Mouse (Mus musculus): ENCODE data around the gene Gid4. TPM values are rescaled to one million over a fixed set of nuclear protein-coding genes. Genes with fewer than 3 reads are reported as not detected.

The Gid4 gene
- polyA plus RNA-seq, 1 experiment from 2014 or later: 23.6 TPM

DNA sequence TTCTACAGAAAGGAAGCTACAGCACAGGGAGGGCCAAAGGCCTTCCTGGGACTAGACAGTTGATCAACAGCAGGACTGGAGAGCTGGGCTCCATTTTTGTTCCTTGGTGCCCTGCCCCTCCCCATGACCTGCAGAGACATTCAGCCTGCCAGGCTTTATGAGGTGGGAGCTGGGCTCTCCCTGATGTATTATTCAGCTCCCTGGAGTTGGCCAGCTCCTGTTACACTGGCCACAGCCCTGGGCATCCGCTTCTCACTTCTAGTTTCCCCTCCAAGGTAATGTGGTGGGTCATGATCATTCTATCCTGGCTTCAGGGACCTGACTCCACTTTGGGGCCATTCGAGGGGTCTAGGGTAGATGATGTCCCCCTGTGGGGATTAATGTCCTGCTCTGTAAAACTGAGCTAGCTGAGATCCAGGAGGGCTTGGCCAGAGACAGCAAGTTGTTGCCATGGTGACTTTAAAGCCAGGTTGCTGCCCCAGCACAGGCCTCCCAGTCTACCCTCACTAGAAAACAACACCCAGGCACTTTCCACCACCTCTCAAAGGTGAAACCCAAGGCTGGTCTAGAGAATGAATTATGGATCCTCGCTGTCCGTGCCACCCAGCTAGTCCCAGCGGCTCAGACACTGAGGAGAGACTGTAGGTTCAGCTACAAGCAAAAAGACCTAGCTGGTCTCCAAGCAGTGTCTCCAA is 58.9 kb downstream of the Gid4 start:
- no peak overlapping the region for H3K9ac ChIP-seq
- H3K4me2 ChIP-seq: no peak overlapping the region
- H3K27ac ChIP-seq: no peak overlapping the region
- no peaks in the 10 kb centered on the region for H3K4me1 ChIP-seq
- H3K36me3 ChIP-seq (replicated peaks): no peaks in the 10 kb centered on the region
- no peak overlapping the region for H3K4me3 ChIP-seq
- no peaks in the 10 kb centered on the region for H3K27me3 ChIP-seq (replicated peaks)
- H3K9me3 ChIP-seq: no peaks in the 10 kb centered on the region
- 93% methylated on average over 5 of the region's 5 CpGs for WGBS
- no peak for ATAC-seq (replicated peaks)

DNA sequence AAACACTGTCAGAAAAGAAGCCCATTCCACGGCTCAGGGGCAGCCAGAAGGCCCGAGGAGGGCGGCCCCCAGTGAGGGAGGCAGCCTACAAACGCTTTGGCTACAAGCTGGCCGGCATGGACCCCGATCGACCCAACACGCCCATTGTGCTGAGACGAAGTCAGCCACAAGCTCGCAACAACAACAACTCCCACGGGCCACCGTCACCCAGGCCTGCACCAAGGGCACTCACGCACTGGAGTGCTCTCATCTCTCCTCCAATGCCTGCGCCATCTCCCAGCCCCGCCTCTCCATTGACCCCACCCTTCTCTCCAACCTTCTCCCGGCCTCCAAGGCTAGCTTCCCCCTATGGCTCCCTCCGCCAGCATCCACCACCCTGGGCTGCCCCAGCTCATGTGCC is 61.2 kb downstream of the Gid4 start:
- Histone ChIP-seq H3K4me2 (no peak overlapping the region), H3K4me3 (no peak overlapping the region)

DNA sequence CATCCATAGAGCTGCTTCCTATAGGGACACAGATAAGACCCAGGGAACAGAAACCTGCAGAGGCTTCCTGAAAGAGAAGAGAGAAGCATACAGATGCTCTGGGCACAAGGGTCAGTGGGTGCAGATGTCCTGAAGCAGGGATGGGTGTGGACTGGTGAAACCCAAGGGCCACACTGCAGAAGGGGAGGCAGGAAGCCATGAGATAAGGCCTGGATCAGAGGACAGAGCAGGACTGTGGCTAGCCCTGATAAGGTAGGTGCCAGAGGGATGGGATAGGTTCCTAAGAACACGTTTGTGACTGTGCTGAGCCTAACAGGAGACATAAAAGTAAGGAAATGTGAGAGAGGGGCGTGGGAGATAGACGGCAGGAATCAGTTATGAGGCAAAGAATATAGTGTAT is 69.3 kb downstream of the Gid4 start:
- Histone ChIP-seq H3K4me2 (no peak overlapping the region), H3K27ac (no peak overlapping the region), H3K9ac (no peak overlapping the region), H3K4me3 (no peak overlapping the region), H3K9me3 (no peaks in the 10 kb centered on the region), H3K4me1 (no peaks in the 10 kb centered on the region), H3K27me3 (replicated peaks) (no peaks in the 10 kb centered on the region), H3K36me3 (replicated peaks) (no peaks in the 10 kb centered on the region)
- ATAC-seq (replicated peaks): no peak
- WGBS: 77% methylated on average over 3 of the region's 3 CpGs

More for the DNA sequence above, 61.2 kb downstream of the Gid4 start:
- Histone ChIP-seq H3K9me3 (no peaks in the 10 kb centered on the region), H3K9ac (no peak overlapping the region), H3K36me3 (replicated peaks) (no peaks in the 10 kb centered on the region), H3K4me1 (no peaks in the 10 kb centered on the region), H3K27ac (no peak overlapping the region), H3K27me3 (replicated peaks) (no peaks in the 10 kb centered on the region)
- ATAC-seq (replicated peaks): no peak
- WGBS: 42% methylated on average over 17 of the region's 17 CpGs

GRCm38 (mm10) chr11:60492726-60493125 is 75.8 kb downstream of the Gid4 start:
- Histone ChIP-seq H3K4me2 (no peak overlapping the region), H3K4me1 (no peaks in the 10 kb centered on the region), H3K27me3 (replicated peaks) (no peaks in the 10 kb centered on the region), H3K4me3 (no peak overlapping the region), H3K36me3 (replicated peaks) (no peaks in the 10 kb centered on the region), H3K9me3 (no peaks in the 10 kb centered on the region), H3K27ac (no peak overlapping the region), H3K9ac (no peak overlapping the region)
- 93% methylated on average over 5 of the region's 5 CpGs for WGBS
- no peak for ATAC-seq (replicated peaks)

DNA sequence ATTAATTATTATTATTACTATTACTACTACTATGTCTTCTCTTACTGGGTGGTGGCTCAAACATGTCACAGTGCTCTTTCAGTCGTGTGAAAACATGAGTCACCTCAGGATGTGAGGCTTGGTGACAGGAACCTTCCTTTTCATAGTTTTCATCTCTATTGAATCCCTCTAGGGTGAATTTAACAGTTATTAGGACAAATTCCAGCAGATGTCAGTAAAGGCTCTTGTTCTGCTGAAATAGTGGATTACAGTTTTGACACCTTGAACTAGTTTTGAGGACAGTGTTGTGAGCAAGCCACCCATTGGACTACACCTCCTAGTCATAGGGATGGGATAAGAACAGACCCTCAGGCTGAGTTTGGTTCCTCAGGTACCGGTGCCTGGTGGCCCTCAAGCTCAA is 78.7 kb downstream of the Gid4 start:
- H3K4me2 ChIP-seq: no peak overlapping the region
- no peak overlapping the region for H3K27ac ChIP-seq
- no peaks in the 10 kb centered on the region for H3K4me1 ChIP-seq
- H3K36me3 ChIP-seq (replicated peaks): no peaks in the 10 kb centered on the region
- H3K4me3 ChIP-seq: no peak overlapping the region
- no peak for ATAC-seq (replicated peaks)
- no peak overlapping the region for H3K9ac ChIP-seq
- 67% methylated on average over 2 of the region's 2 CpGs for WGBS
- H3K9me3 ChIP-seq: no peaks in the 10 kb centered on the region
- no peaks in the 10 kb centered on the region for H3K27me3 ChIP-seq (replicated peaks)

Other genes starting within 250 kb of the Gid4 start
- 37.0 and 38.3 TPM in 2 replicates for gene Srebf1, start 194.6 kb upstream of the Gid4 start, polyA plus RNA-seq (2015; fragmentation: Nextera tagmentation; extraction: Ambion mirVana)
- 72.6 and 73.3 TPM in 2 replicates for gene Tom1l2, start 64.2 kb upstream of the Gid4 start, polyA plus RNA-seq (2015; fragmentation: Nextera tagmentation; extraction: Ambion mirVana)
- gene Drc3, start 63.8 kb upstream of the Gid4 start, polyA plus RNA-seq (2015; fragmentation: Nextera tagmentation; extraction: Ambion mirVana): 6.1 and 6.3 TPM in 2 replicates
- gene Atpaf2, start 1.3 kb downstream of the Gid4 start, polyA plus RNA-seq (2015; fragmentation: Nextera tagmentation; extraction: Ambion mirVana): 47.5 and 48.9 TPM in 2 replicates
- gene Drg2, start 37.4 kb downstream of the Gid4 start, polyA plus RNA-seq (2015; fragmentation: Nextera tagmentation; extraction: Ambion mirVana): 97.5 and 101 TPM in 2 replicates
- gene Myo15, start 52.2 kb downstream of the Gid4 start, polyA plus RNA-seq (2015; fragmentation: Nextera tagmentation; extraction: Ambion mirVana): 0.05 and 0.12 TPM in 2 replicates
- 22.9 and 23.1 TPM in 2 replicates for gene Alkbh5, start 119.2 kb downstream of the Gid4 start, polyA plus RNA-seq (2015; fragmentation: Nextera tagmentation; extraction: Ambion mirVana)

All from midbrain, embryonic 15.5 days (tissue).